Mouse (Mus musculus): Measurements from ENCODE around the gene Mpp1. TPM values are rescaled to one million over a fixed set of nuclear protein-coding genes. Genes with fewer than 3 reads are reported as not detected.
"Not testable (repeated sequence)": the region's sequence is repeated elsewhere in the genome, so short reads cannot be mapped to it uniquely, and the experiment has no call there.

The Mpp1 gene
- 39.7 and 40.7 TPM in 2 replicates for polyA plus RNA-seq (2016; fragmentation: Nextera tagmentation; extraction: Ambion mirVana)

DNA sequence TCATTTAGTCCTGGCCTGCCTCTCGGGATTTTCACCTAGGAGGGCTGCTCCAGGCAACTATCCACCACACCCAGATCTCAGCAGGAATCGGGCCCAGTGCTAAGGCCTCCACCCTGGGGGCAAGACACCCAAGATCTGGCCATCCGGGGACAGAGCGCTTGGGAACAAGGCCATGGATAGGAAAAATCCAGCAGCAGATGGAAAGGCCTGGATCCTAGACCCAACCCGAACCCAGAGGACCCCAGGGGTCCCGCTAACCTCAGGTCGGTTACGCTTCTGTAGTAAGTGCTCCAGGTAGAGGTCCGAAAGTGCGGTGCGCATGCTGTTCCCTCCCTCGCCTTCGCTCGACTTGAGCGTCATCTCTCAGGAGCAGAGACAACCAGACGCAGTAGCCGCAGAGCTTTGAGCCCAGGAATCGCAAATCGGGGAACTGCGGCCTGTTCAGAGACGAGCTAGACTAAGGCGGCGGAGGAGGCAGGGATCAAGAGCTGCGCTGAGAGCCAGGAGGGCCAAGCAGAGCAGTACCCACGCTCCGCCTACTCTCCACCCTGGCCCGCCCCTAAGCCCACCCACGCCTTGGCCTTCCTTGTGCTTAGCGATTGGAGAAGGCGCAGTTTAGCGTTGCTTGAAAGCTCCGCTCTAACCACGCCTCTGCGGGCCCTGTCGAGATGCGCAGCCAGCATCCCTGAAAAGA lies at the start of gene Mpp1:
Gene Mpp1, minus strand, starts transcription at position 550 of the 694 bp plus-strand sequence.
- Histone ChIP-seq H3K4me2 (replicated peaks) (peak within 1 kb of the TSS; percentile 50), H3K27ac (0 out of 2 replicates have a peak within 1 kb of the TSS, but pooled peaks have one; percentile 50), H3K9ac (peak within 1 kb of the TSS; percentile 59), H3K36me3 (no peaks in the 10 kb centered on the region), H3K4me1 (no peaks in the 10 kb centered on the region), H3K9me3 (no peaks in the 10 kb centered on the region), H3K27me3 (no peaks in the 10 kb centered on the region), H3K4me3 (peak within 1 kb of the TSS; percentile 50)
- 18% methylated on average over 34 of the region's 36 CpGs for WGBS
- ATAC-seq (ENCODE audit: insufficient number of reproducible peaks, insufficient read depth, low FRiP score, low TSS enrichment) = peak; percentile 98

DNA sequence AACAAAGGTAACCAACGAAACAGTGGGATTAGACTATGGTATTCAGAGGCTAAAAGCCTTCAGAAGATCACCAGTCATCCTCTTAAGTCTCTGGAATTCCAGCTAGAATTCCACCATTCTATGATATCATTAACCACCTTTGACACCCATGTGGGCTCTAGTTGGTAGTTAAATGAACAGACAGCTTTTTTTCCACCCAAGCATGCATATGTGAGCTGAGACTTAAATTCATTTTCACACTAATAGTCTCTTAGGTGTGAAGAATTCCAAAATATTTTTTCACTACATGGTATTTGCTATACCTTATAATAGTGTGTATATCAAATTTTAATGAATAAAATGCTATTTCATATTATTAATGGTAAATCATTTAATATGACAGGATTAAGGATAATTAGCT lies 32.9 kb upstream of the Mpp1 start, which contains the start of gene Smim9:
Gene Smim9, minus strand, starts transcription at position 101 of the 400 bp plus-strand sequence.
- H3K4me3 ChIP-seq = no peak within 1 kb of the TSS
- no peaks in the 10 kb centered on the region for H3K4me1 ChIP-seq
- WGBS = 76% methylated on average over 1 of the region's 1 CpGs
- H3K27me3 ChIP-seq = no peaks in the 10 kb centered on the region
- no peaks in the 10 kb centered on the region for H3K9me3 ChIP-seq
- no peak within 1 kb of the TSS for H3K4me2 ChIP-seq (replicated peaks)
- no peak for ATAC-seq (ENCODE audit: insufficient number of reproducible peaks, insufficient read depth, low FRiP score, low TSS enrichment)
- no peak within 1 kb of the TSS for H3K9ac ChIP-seq
- H3K27ac ChIP-seq = no peak within 1 kb of the TSS
- no peaks in the 10 kb centered on the region for H3K36me3 ChIP-seq

DNA sequence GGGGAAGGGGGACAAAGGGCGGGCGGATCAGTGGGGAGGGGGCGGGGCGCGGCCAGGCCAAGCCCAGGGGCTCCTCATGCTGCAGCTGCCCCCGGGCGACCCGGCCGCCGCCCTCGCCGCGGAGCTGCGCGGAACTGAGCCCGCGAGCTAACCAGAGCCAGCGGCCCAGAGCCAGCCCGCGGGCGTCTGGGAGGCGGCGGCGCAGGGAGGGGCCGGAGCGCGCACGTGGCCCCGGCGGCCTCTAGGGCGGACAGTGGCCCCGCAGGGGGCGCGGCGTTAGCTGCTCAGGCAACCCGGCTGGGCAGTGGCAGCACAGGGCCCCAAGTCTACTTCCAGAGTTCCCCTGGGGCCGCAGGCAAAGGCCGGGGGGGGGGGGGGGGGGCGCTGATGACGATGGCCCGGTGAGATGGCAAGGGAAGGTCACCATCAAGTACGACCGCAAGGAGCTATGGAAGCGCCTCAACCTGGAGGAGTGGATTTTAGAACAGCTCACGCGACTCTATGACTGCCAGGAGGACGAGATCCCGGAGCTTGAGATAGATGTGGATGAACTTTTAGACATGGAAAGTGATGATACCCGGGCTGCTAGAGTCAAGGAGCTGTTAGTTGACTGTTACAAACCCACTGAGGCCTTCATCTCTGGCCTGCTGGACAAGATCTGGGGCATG lies 24.9 kb upstream of the Mpp1 start:
- Histone ChIP-seq H3K27me3 (no peaks in the 10 kb centered on the region), H3K9ac (peak overlapping the region; percentile 50), H3K4me3 (peak overlapping the region; percentile 39), H3K36me3 (no peaks in the 10 kb centered on the region), H3K9me3 (no peaks in the 10 kb centered on the region), H3K4me1 (no peaks in the 10 kb centered on the region), H3K4me2 (replicated peaks) (peak overlapping the region; percentile 62), H3K27ac (no peak overlapping the region)
- ATAC-seq (ENCODE audit: insufficient number of reproducible peaks, insufficient read depth, low FRiP score, low TSS enrichment) = peak; percentile 74; the same call in 1 of the 2 replicates
- 15% methylated on average over 36 of the region's 49 CpGs for WGBS

DNA sequence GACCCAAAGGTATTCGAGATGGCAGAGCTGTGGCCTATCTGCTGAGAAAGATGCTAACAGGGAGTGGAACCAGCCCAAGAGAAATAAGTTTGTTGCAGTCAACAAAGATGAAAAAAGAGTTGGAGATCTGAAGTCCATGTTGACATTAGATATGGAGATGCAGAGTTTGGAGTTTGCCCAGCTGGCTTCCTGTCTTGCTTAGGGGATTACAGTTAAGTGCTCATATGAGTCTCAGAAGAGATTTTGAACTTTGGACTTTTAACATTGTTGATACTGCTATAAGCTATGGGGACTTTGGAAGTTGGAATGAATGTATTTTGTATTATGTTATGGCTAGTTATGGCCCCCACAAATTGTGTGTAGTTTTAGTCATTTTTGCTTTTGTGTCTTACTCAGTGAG lies 21.4 kb upstream of the Mpp1 start:
- ATAC-seq (ENCODE audit: insufficient number of reproducible peaks, insufficient read depth, low FRiP score, low TSS enrichment) = no peak
- Histone ChIP-seq H3K9me3 (no peaks in the 10 kb centered on the region), H3K4me2 (replicated peaks) (no peak overlapping the region), H3K27ac (no peak overlapping the region), H3K36me3 (no peaks in the 10 kb centered on the region), H3K4me1 (no peaks in the 10 kb centered on the region), H3K4me3 (no peak overlapping the region), H3K27me3 (no peaks in the 10 kb centered on the region), H3K9ac (no peak overlapping the region)
- WGBS = 63% methylated on average over 1 of the region's 1 CpGs

DNA sequence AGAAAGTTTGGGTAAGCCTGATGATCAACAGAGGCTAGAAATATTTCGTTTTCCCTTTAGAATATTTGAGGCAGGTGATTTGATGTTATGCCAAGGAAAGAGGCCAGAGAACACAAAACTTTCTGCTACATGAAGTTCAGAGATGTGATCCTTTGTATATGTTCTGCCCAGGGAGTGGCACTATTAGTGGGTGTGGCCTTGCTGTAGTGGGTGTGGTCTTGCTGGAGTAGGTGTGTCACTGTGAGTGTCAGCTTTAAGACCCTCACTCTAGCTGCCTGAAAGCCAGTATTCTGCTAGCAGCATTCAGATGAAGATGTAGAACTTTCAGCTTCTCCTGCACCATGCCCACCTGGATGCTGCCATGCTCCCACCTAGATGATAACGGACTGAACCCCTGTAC lies 19.5 kb upstream of the Mpp1 start:
- ATAC-seq (ENCODE audit: insufficient number of reproducible peaks, insufficient read depth, low FRiP score, low TSS enrichment) = no peak
- Histone ChIP-seq H3K9ac (no peak overlapping the region), H3K4me3 (no peak overlapping the region), H3K9me3 (no peaks in the 10 kb centered on the region), H3K4me1 (no peaks in the 10 kb centered on the region), H3K36me3 (no peaks in the 10 kb centered on the region), H3K27me3 (no peaks in the 10 kb centered on the region), H3K27ac (no peak overlapping the region), H3K4me2 (replicated peaks) (no peak overlapping the region)
- 72% methylated on average over 2 of the region's 2 CpGs for WGBS

DNA sequence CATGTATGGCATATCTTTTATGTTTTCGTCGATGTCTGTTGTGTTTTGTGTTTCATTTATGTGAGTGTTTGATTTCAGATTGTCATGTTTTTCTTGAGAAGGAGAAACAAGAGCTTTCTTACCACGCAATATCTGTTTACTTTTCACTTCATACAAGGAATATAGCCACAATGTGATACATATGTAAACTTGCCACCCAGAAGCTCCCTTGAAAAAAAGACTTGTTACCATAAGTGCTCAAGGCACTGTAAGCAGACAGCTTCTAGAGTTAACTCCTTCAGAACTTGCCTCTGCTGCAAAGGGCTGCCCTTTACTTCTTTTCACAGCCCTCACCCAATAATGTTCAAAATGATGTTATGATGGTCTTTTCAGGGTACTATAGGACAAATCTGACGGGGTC lies 17.6 kb upstream of the Mpp1 start:
- H3K9ac ChIP-seq = no peak overlapping the region
- H3K36me3 ChIP-seq = no peaks in the 10 kb centered on the region
- H3K27ac ChIP-seq = no peak overlapping the region
- no peak overlapping the region for H3K4me2 ChIP-seq (replicated peaks)
- H3K9me3 ChIP-seq = no peaks in the 10 kb centered on the region
- no peak for ATAC-seq (ENCODE audit: insufficient number of reproducible peaks, insufficient read depth, low FRiP score, low TSS enrichment)
- H3K27me3 ChIP-seq = no peaks in the 10 kb centered on the region
- H3K4me3 ChIP-seq = no peak overlapping the region
- no peaks in the 10 kb centered on the region for H3K4me1 ChIP-seq
- 74% methylated on average over 4 of the region's 4 CpGs for WGBS

DNA sequence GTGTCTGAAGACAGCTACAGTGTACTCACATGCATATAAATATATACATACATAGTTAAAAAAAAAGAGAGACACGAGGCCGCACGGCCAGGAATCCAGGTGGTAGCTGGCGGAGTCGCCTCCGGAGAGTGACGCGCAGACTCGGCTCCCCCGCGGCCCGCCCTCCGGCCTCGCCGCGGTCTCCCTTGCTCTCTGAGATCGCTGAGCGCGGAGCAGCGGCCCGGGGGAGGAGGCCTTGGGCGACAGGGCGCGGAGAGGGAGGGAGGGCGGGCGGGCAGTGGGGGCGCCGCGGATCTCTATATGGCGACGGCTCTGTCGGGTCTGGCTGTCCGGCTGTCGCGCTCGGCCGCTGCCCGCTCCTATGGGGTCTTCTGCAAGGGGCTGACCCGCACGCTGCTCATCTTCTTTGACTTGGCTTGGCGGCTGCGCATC lies 12.3 kb upstream of the Mpp1 start:
- not testable (repeated sequence) for H3K4me1 ChIP-seq; ATAC-seq (ENCODE audit: insufficient number of reproducible peaks, insufficient read depth, low FRiP score, low TSS enrichment); H3K27me3 ChIP-seq; H3K9me3 ChIP-seq; H3K36me3 ChIP-seq; H3K27ac ChIP-seq
- peak overlapping the region; percentile 52 for H3K4me2 ChIP-seq (replicated peaks)
- H3K4me3 ChIP-seq = peak overlapping the region; percentile 34
- 12% methylated on average over 22 of the region's 42 CpGs for WGBS
- H3K9ac ChIP-seq = peak overlapping the region; percentile 42; the same call in 1 of the 2 replicates

DNA sequence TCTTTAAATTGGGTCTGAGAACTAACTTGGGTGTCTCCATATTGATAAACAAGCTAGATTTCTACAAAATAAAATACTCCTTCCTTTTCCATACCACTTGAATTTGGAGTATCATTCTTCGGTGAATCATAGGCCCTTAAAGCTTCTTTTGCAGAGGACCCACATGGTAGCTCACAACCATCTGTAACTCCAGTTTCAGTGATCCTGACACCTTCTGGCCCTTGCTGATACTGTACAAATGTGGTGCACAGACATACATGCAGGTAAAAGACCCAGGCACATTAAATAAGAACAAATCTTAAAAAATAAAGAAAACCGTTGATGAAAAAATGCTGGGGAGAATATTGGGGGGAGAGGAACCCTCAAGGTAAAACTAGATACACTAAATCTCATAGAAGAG lies 7.4 kb upstream of the Mpp1 start:
- H3K9ac ChIP-seq = no peak overlapping the region
- H3K4me1 ChIP-seq = no peaks in the 10 kb centered on the region
- H3K27me3 ChIP-seq = no peaks in the 10 kb centered on the region
- no peak overlapping the region for H3K4me3 ChIP-seq
- 85% methylated on average over 2 of the region's 2 CpGs for WGBS
- H3K27ac ChIP-seq = no peak overlapping the region
- ATAC-seq (ENCODE audit: insufficient number of reproducible peaks, insufficient read depth, low FRiP score, low TSS enrichment) = no peak
- no peaks in the 10 kb centered on the region for H3K36me3 ChIP-seq
- no peaks in the 10 kb centered on the region for H3K9me3 ChIP-seq
- H3K4me2 ChIP-seq (replicated peaks) = no peak overlapping the region

DNA sequence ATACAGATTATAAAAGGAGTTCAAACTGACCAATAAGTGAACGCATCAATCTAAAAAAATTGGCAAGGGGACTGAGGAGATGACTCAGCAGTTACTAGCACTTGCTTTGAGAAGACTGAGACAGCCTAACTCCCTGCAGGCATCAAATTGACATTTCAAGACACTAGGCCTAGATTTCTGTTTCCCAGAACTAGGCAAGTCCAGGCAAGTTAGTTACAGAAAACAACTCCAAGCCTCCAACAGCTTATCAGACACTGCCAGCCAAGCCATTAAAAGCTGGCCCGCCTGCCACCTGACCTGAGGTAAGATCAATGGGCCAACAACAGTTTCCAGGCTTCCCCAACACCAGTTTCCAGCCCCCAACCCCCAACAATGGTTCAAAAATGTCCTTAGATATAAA lies 6.9 kb upstream of the Mpp1 start:
- no peak overlapping the region for H3K4me3 ChIP-seq
- no peaks in the 10 kb centered on the region for H3K27me3 ChIP-seq
- WGBS = 90% methylated on average over 2 of the region's 2 CpGs
- H3K9ac ChIP-seq = no peak overlapping the region
- ATAC-seq (ENCODE audit: insufficient number of reproducible peaks, insufficient read depth, low FRiP score, low TSS enrichment) = no peak
- H3K4me2 ChIP-seq (replicated peaks) = no peak overlapping the region
- no peaks in the 10 kb centered on the region for H3K4me1 ChIP-seq
- no peak overlapping the region for H3K27ac ChIP-seq
- no peaks in the 10 kb centered on the region for H3K36me3 ChIP-seq
- H3K9me3 ChIP-seq = no peaks in the 10 kb centered on the region

DNA sequence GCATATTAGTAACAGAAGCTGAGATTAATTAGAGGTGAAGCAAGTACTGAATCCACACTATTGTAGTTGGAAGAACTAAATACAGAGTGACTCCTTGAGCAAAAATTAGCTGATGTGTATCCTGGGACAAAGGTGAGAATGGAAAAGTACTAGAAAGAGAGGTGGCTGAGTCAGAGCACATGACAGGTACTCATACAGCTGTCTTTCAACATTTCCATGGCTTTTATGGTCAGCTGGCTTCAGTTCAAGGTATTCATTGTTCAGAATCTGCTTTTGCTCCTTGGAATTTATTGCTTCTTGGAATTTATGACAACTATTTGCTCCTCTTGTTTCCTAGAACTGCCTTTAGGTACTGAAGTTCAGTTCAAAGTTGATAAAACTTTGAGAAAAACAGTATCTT lies 6.1 kb upstream of the Mpp1 start:
- Histone ChIP-seq H3K27ac (no peak overlapping the region), H3K9ac (no peak overlapping the region), H3K4me3 (no peak overlapping the region), H3K4me2 (replicated peaks) (no peak overlapping the region), H3K4me1 (no peaks in the 10 kb centered on the region), H3K27me3 (no peaks in the 10 kb centered on the region), H3K36me3 (no peaks in the 10 kb centered on the region), H3K9me3 (no peaks in the 10 kb centered on the region)
- no peak for ATAC-seq (ENCODE audit: insufficient number of reproducible peaks, insufficient read depth, low FRiP score, low TSS enrichment)

DNA sequence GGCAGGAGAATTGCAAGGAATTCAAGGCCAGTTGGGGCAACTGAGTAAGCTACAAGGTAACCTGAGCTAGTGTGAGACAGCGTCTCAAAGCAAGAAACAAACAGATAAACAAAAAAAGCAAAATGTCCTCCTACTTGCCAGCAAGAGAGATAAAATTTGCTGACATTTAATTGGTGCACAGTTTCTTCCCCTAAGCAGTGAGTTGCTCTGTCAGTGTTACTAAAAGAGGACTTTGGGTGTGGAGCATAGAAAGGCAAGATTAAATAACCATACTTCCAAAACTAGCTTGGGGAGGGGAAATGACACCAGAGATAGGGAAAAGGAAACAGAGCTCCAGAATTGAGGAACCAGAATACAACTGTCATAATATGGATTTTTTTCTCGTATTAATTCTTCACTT lies 1.3 kb downstream of the Mpp1 start:
- Histone ChIP-seq H3K4me3 (no peak overlapping the region), H3K4me1 (no peaks in the 10 kb centered on the region), H3K9me3 (no peaks in the 10 kb centered on the region), H3K27ac (no peak overlapping the region), H3K36me3 (no peaks in the 10 kb centered on the region), H3K4me2 (replicated peaks) (no peak overlapping the region), H3K9ac (no peak overlapping the region), H3K27me3 (no peaks in the 10 kb centered on the region)
- ATAC-seq (ENCODE audit: insufficient number of reproducible peaks, insufficient read depth, low FRiP score, low TSS enrichment) = no peak
- WGBS = 68% methylated on average over 2 of the region's 2 CpGs

DNA sequence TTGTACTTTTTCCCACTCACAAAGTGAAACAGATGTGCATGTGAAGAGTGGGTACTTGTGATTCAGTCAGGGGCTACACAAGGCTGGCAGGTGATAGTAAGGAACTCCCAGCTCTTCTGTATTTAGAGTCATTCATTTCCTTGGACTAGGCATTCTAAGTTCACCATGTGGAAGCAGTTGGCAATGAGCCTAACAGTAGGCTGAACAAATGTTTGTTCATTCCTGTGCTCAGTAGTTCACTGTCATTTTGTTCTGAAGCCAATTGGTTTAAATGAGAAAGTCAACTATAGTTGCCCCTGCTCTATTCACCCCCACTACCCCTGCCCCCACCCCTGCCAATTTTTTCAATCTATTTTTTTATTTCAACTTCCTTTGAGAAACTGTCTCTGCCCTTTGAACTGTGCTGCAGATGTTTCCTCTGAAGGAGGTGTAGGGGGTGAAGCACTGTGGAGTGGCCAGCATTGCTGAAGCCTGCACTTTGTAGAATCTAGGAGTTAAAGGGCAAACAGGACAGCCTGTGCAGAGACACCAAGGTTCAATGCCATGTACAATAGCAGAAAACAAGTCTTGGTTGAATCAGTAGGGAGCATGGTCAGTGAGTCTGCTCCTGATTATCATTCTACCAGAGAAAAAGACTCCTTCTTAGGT lies 2.4 kb downstream of the Mpp1 start:
- Histone ChIP-seq H3K27ac (no peak overlapping the region), H3K27me3 (no peaks in the 10 kb centered on the region), H3K4me2 (replicated peaks) (no peak overlapping the region), H3K9ac (no peak overlapping the region), H3K9me3 (no peaks in the 10 kb centered on the region), H3K36me3 (no peaks in the 10 kb centered on the region), H3K4me3 (no peak overlapping the region), H3K4me1 (no peaks in the 10 kb centered on the region)
- no peak for ATAC-seq (ENCODE audit: insufficient number of reproducible peaks, insufficient read depth, low FRiP score, low TSS enrichment)

Measured in embryonic facial prominence, embryonic 12.5 days (tissue).